9 mouse cellular contexts compared by ENCODE assay signal in genomic region chr3:107081227-107081626, GRCm38 (mm10). TPM values are rescaled to one million over a fixed set of nuclear protein-coding genes. Genes with fewer than 3 reads are reported as not detected.
A peak's percentile ranks its signal among the peaks of the same experiment; 100 is the strongest.
DNase-seq lines count a peak whose midpoint lies in the region; ATAC-seq lines count a peak whose summit lies in the region.
"Had no signal": no experiment of that assay in that cellular context is flagged by ENCODE, and none has a peak within 500 bp of the region (broad histone marks: within the 10 kb centered on the region; RNA-seq: fewer than 3 reads in every experiment).

No protein-coding gene starts in this region.

- WGBS in intestine, embryonic 16.5 days = 29% methylated on average over 3 of the region's 3 CpGs

- no peaks in the 10 kb centered on the region for H3K27me3 ChIP-seq in intestine, embryonic 16.5 days (replicated peaks; ENCODE audit: control insufficient read depth, insufficient read depth, low read length)

- peak; percentile 21 to 55 for DNase-seq in heart, adult 18-20 months
- DNase-seq in heart, postnatal 25 days (ENCODE audit: low spot score) = no peak
- peak; percentile 32 for DNase-seq in lung, postnatal 25 days (ENCODE audit: low spot score)
- DNase-seq in lung, postnatal 4 days = no peak
- peak; percentile 60 for DNase-seq in embryo, embryonic 10.5 days (ENCODE audit: low spot score)
- DNase-seq in retina, postnatal 1 day = peak; percentile 47
- DNase-seq in thymus, postnatal 25 days = no peak

- H3K4me3 ChIP-seq in intestine, embryonic 16.5 days (ENCODE audit: low read length) = no peak overlapping the region
- H3K4me3 ChIP-seq: erythroblast, embryonic 14.5 days had no signal

- intact Hi-C loops in heart, postnatal 25 days (cut with DNase I) = loop anchor here (1.0 to 5.0 kb wide), 2 partner anchors 141 to 179 kb away; no protein-coding TSS in a partner anchor

- no peak overlapping the region for H3K27ac ChIP-seq in intestine, embryonic 16.5 days (ENCODE audit: low read length)

- no peak overlapping the region for H3K4me2 ChIP-seq in intestine, embryonic 16.5 days (ENCODE audit: low read depth, low read length)

- no peaks in the 10 kb centered on the region for H3K36me3 ChIP-seq in intestine, embryonic 16.5 days (ENCODE audit: control insufficient read depth, insufficient read depth, low read length)

- H3K9me3 ChIP-seq in intestine, embryonic 16.5 days (ENCODE audit: control insufficient read depth, low read length) = no peaks in the 10 kb centered on the region

- ATAC-seq in intestine, embryonic 16.5 days = no peak

- no peaks in the 10 kb centered on the region; the same call in 1 of the 2 replicates for H3K4me1 ChIP-seq in intestine, embryonic 16.5 days (ENCODE audit: control insufficient read depth, insufficient read depth, low read length)

- no peak overlapping the region for H3K9ac ChIP-seq in intestine, embryonic 16.5 days (ENCODE audit: low read depth, low read length)

RNA-seq across cellular contexts. Expression of gene Kcna2, which starts 19.7 kb away (rescaled TPM):
- total RNA-seq in heart, adult 18-20 months (2021) = 1 to 10 TPM in 1 of 2 experiments, under 1 TPM in 1; 0.92 to 1.2 TPM
- total RNA-seq in heart, postnatal 25 days (2021) = 1 to 10 TPM; 1.4 to 2.0 TPM
- polyA plus RNA-seq in intestine, embryonic 16.5 days (2015; fragmentation: Nextera tagmentation; extraction: Ambion mirVana) = 0.04 and 0.06 TPM in 2 replicates

RNA-seq across cellular contexts. Expression of gene Kcna3, which starts 45.3 kb away (rescaled TPM):
- total RNA-seq in heart, adult 18-20 months (2021) = under 1 TPM; 0.22 to 0.64 TPM
- total RNA-seq in heart, postnatal 25 days (2021) = under 1 TPM; 0.36 to 0.47 TPM
- 0.73 and 0.88 TPM in 2 replicates for polyA plus RNA-seq in intestine, embryonic 16.5 days (2015; fragmentation: Nextera tagmentation; extraction: Ambion mirVana)
- polyA plus RNA-seq: erythroblast, embryonic 14.5 days had no signal

Comparison
In these comparisons a context has a peak if more than half of its experiments do, and no peak if none do; other contexts are left out.
1. DNase-seq: peak in heart, adult 18-20 months (2 of 2), lung, postnatal 25 days (single experiment), embryo, embryonic 10.5 days (single experiment) and retina, postnatal 1 day (single experiment); none in heart, postnatal 25 days (single experiment), lung, postnatal 4 days (0 of 2) and thymus, postnatal 25 days (single experiment).